Mouse (Mus musculus): ENCODE measurements around the gene Psmd11. TPM values are rescaled to one million over a fixed set of nuclear protein-coding genes. Genes with fewer than 3 reads are reported as not detected.

The Psmd11 gene
- polyA plus RNA-seq, 1 experiment from 2014 or later: 233 TPM

GRCm38 (mm10) chr11:80477341-80478199, 49.2 kb downstream of the Psmd11 start:
- H3K9ac ChIP-seq: peak overlapping the region; percentile 72
- peaks cover 29% of the 10 kb centered on the region for H3K4me1 ChIP-seq
- peak; percentile 13 for ATAC-seq
- peaks cover 32% of the 10 kb centered on the region for H3K36me3 ChIP-seq
- H3K4me3 ChIP-seq: peak overlapping the region; percentile 68
- H3K27me3 ChIP-seq (replicated peaks): peaks cover 23% of the 10 kb centered on the region
- peak overlapping the region; percentile 100 for H3K4me2 ChIP-seq
- H3K9me3 ChIP-seq (replicated peaks): no peaks in the 10 kb centered on the region
- 24% methylated on average over 54 of the region's 55 CpGs for WGBS (ENCODE audit: insufficient replicate concordance)
- 0 out of 2 replicates have a peak overlapping the region, but pooled peaks have one; percentile 33 for H3K27ac ChIP-seq

- H3K9me3 ChIP-seq (replicated peaks): no peaks in the 10 kb centered on the region
- ATAC-seq: no peak
- peaks cover 19% of the 10 kb centered on the region for H3K36me3 ChIP-seq
- peaks cover 26% of the 10 kb centered on the region for H3K27me3 ChIP-seq (replicated peaks)
- no peak overlapping the region for H3K27ac ChIP-seq
- 77% methylated on average over 14 of the region's 14 CpGs for WGBS (ENCODE audit: insufficient replicate concordance)
- peak overlapping the region; percentile 100; the same call in 1 of the 2 replicates for H3K4me2 ChIP-seq
- H3K4me1 ChIP-seq: peaks cover 29% of the 10 kb centered on the region
- H3K4me3 ChIP-seq: no peak overlapping the region
- H3K9ac ChIP-seq: no peak overlapping the region
Measured at GRCm38 (mm10) chr11:80478694-80479412, 50.4 kb downstream of the Psmd11 start.

GRCm38 (mm10) chr11:80479425-80479824, 51.0 kb downstream of the Psmd11 start:
- no peak overlapping the region for H3K27ac ChIP-seq
- no peak overlapping the region for H3K4me2 ChIP-seq
- 70% methylated on average over 5 of the region's 5 CpGs for WGBS (ENCODE audit: insufficient replicate concordance)
- H3K9ac ChIP-seq: no peak overlapping the region
- H3K9me3 ChIP-seq (replicated peaks): no peaks in the 10 kb centered on the region
- ATAC-seq: no peak
- peaks cover 29% of the 10 kb centered on the region for H3K4me1 ChIP-seq
- no peak overlapping the region for H3K4me3 ChIP-seq
- peaks cover 13% of the 10 kb centered on the region for H3K36me3 ChIP-seq
- peaks cover 26% of the 10 kb centered on the region for H3K27me3 ChIP-seq (replicated peaks)

GRCm38 (mm10) chr11:80479906-80480866, 51.8 kb downstream of the Psmd11 start:
- Histone ChIP-seq H3K27me3 (replicated peaks) (peaks cover 31% of the 10 kb centered on the region), H3K4me1 (peaks cover 29% of the 10 kb centered on the region), H3K4me2 (no peak overlapping the region), H3K27ac (no peak overlapping the region), H3K36me3 (peaks cover 9% of the 10 kb centered on the region), H3K9me3 (replicated peaks) (no peaks in the 10 kb centered on the region), H3K9ac (no peak overlapping the region), H3K4me3 (no peak overlapping the region)
- 83% methylated on average over 31 of the region's 31 CpGs for WGBS (ENCODE audit: insufficient replicate concordance)
- no peak for ATAC-seq

- H3K36me3 ChIP-seq: peaks cover 9% of the 10 kb centered on the region
- peaks cover 19% of the 10 kb centered on the region for H3K4me1 ChIP-seq
- H3K27ac ChIP-seq: no peak overlapping the region
- no peaks in the 10 kb centered on the region for H3K9me3 ChIP-seq (replicated peaks)
- no peak for ATAC-seq
- no peak overlapping the region for H3K4me2 ChIP-seq
- WGBS (ENCODE audit: insufficient replicate concordance): 77% methylated on average over 13 of the region's 13 CpGs
- no peak overlapping the region for H3K9ac ChIP-seq
- H3K4me3 ChIP-seq: no peak overlapping the region
- H3K27me3 ChIP-seq (replicated peaks): peaks cover 36% of the 10 kb centered on the region
Measured at GRCm38 (mm10) chr11:80481409-80482050, 53.1 kb downstream of the Psmd11 start.

- H3K9ac ChIP-seq: no peak overlapping the region
- H3K36me3 ChIP-seq: peaks cover 9% of the 10 kb centered on the region
- no peak overlapping the region for H3K4me3 ChIP-seq
- H3K4me1 ChIP-seq: peaks cover 15% of the 10 kb centered on the region
- no peak overlapping the region for H3K4me2 ChIP-seq
- 74% methylated on average over 10 of the region's 10 CpGs for WGBS (ENCODE audit: insufficient replicate concordance)
- ATAC-seq: no peak
- no peak overlapping the region for H3K27ac ChIP-seq
- H3K9me3 ChIP-seq (replicated peaks): no peaks in the 10 kb centered on the region
- peaks cover 32% of the 10 kb centered on the region for H3K27me3 ChIP-seq (replicated peaks)
Measured at GRCm38 (mm10) chr11:80482347-80482746, 53.9 kb downstream of the Psmd11 start.

GRCm38 (mm10) chr11:80482921-80483320, 54.5 kb downstream of the Psmd11 start:
- no peak overlapping the region for H3K4me3 ChIP-seq
- peaks cover 7% of the 10 kb centered on the region for H3K36me3 ChIP-seq
- H3K27ac ChIP-seq: no peak overlapping the region
- 78% methylated on average over 7 of the region's 7 CpGs for WGBS (ENCODE audit: insufficient replicate concordance)
- H3K9ac ChIP-seq: no peak overlapping the region
- H3K27me3 ChIP-seq (replicated peaks): peaks cover 26% of the 10 kb centered on the region
- H3K9me3 ChIP-seq (replicated peaks): no peaks in the 10 kb centered on the region
- ATAC-seq: no peak
- no peak overlapping the region for H3K4me2 ChIP-seq
- peaks cover 9% of the 10 kb centered on the region for H3K4me1 ChIP-seq

GRCm38 (mm10) chr11:80483536-80484067, 55.2 kb downstream of the Psmd11 start:
- no peak overlapping the region for H3K27ac ChIP-seq
- H3K4me1 ChIP-seq: peaks cover 4% of the 10 kb centered on the region; the same call in 1 of the 2 replicates
- H3K4me2 ChIP-seq: no peak overlapping the region
- no peak overlapping the region for H3K4me3 ChIP-seq
- peaks cover 19% of the 10 kb centered on the region for H3K27me3 ChIP-seq (replicated peaks)
- H3K36me3 ChIP-seq: peaks cover 4% of the 10 kb centered on the region; the same call in 1 of the 2 replicates
- H3K9me3 ChIP-seq (replicated peaks): no peaks in the 10 kb centered on the region
- ATAC-seq: no peak
- H3K9ac ChIP-seq: no peak overlapping the region
- WGBS (ENCODE audit: insufficient replicate concordance): 68% methylated on average over 6 of the region's 6 CpGs

- Histone ChIP-seq H3K9me3 (replicated peaks) (no peaks in the 10 kb centered on the region), H3K27ac (no peak overlapping the region), H3K9ac (no peak overlapping the region), H3K4me2 (no peak overlapping the region), H3K4me1 (0 out of 2 replicates have a peak, but pooled peaks cover 3% of the 10 kb centered on the region), H3K4me3 (no peak overlapping the region), H3K27me3 (replicated peaks) (peaks cover 14% of the 10 kb centered on the region; the same call in 1 of the 2 replicates), H3K36me3 (peaks cover 4% of the 10 kb centered on the region; the same call in 1 of the 2 replicates)
- WGBS (ENCODE audit: insufficient replicate concordance): 58% methylated on average over 12 of the region's 12 CpGs
- no peak for ATAC-seq
Measured at GRCm38 (mm10) chr11:80484191-80484791, 55.9 kb downstream of the Psmd11 start.

- 68% methylated on average over 9 of the region's 9 CpGs for WGBS (ENCODE audit: insufficient replicate concordance)
- H3K4me1 ChIP-seq: peaks cover 8% of the 10 kb centered on the region; the same call in 1 of the 2 replicates
Measured at GRCm38 (mm10) chr11:80485120-80485551, 56.7 kb downstream of the Psmd11 start.

More at GRCm38 (mm10) chr11:80485120-80485551, 56.7 kb downstream of the Psmd11 start:
- Histone ChIP-seq H3K9me3 (replicated peaks) (no peaks in the 10 kb centered on the region), H3K36me3 (no peaks in the 10 kb centered on the region; the same call in 1 of the 2 replicates), H3K27ac (no peak overlapping the region), H3K4me3 (no peak overlapping the region), H3K27me3 (replicated peaks) (peaks cover 14% of the 10 kb centered on the region; the same call in 1 of the 2 replicates), H3K9ac (no peak overlapping the region), H3K4me2 (no peak overlapping the region)
- ATAC-seq: no peak
